Mouse (Mus musculus) neural tube, embryonic 12.5 days (tissue): ENCODE results near the gene Zfp975. TPM values are rescaled to one million over a fixed set of nuclear protein-coding genes. Genes with fewer than 3 reads are reported as not detected.
A peak's percentile ranks its signal among the peaks of the same experiment; 100 is the strongest.
"Not testable (repeated sequence)": the region's sequence is repeated elsewhere in the genome, so short reads cannot be mapped to it uniquely, and the experiment has no call there.

Source experiments
- ATAC-seq: fragments of 200-750 bp; cut with Nextera tagmentation; 2 replicates; pipeline ENCODE4 v1.8.0; 2017; ENCODE audit warnings: low read depth, mild to moderate bottlenecking, moderate TSS enrichment, moderate library complexity; ENCODE audit not compliant: low FRiP score
- H3K27ac ChIP-seq: fragments of 300-500 bp; sonication (generic); 2 replicates; pipeline ENCODE4 v1.5.1; 2016
- H3K27me3 ChIP-seq: fragments of 300-500 bp; sonication (generic); replicated peaks from 2 replicates; pipeline ENCODE4 v1.6.1; 2016; ENCODE audit warnings: mild to moderate bottlenecking
- H3K36me3 ChIP-seq: fragments of 300-500 bp; sonication (generic); 2 replicates; pipeline ENCODE4 v1.6.1; 2016; ENCODE audit warnings: mild to moderate bottlenecking
- H3K4me1 ChIP-seq: fragments of 300-500 bp; sonication (generic); 2 replicates; pipeline ENCODE4 v1.6.1; 2016
- H3K4me2 ChIP-seq: fragments of 300-500 bp; sonication (generic); replicated peaks from 2 replicates; pipeline ENCODE4 v1.6.1; 2016; ENCODE audit warnings: mild to moderate bottlenecking
- H3K4me3 ChIP-seq: fragments of 300-500 bp; sonication (generic); 2 replicates; pipeline ENCODE4 v1.5.1; 2016
- H3K9ac ChIP-seq: fragments of 300-500 bp; sonication (generic); 2 replicates; pipeline ENCODE4 v1.6.1; 2016; ENCODE audit warnings: mild to moderate bottlenecking
- H3K9me3 ChIP-seq: fragments of 300-500 bp; sonication (generic); 2 replicates; pipeline ENCODE4 v1.6.1; 2016; ENCODE audit warnings: mild to moderate bottlenecking
- WGBS: fragments of 180-500 bp; shearing (Covaris S2); methylation state at CpG from one replicate; pipeline ENCODE4 v1.1.7; 2016; 5-methylcytosine and 5-hydroxymethylcytosine counted together
- polyA plus RNA-seq: library from polyadenylated mRNA; unstranded; fragments of >200 nt; fragmentation: Nextera tagmentation; extraction: Ambion mirVana; gene quantifications from 2 replicates; pipeline ENCODE4 v1.2.1, GENCODE M21; 2016

Zfp975 gene
- polyA plus RNA-seq = 6.7 and 8.6 TPM in 2 replicates

DNA sequence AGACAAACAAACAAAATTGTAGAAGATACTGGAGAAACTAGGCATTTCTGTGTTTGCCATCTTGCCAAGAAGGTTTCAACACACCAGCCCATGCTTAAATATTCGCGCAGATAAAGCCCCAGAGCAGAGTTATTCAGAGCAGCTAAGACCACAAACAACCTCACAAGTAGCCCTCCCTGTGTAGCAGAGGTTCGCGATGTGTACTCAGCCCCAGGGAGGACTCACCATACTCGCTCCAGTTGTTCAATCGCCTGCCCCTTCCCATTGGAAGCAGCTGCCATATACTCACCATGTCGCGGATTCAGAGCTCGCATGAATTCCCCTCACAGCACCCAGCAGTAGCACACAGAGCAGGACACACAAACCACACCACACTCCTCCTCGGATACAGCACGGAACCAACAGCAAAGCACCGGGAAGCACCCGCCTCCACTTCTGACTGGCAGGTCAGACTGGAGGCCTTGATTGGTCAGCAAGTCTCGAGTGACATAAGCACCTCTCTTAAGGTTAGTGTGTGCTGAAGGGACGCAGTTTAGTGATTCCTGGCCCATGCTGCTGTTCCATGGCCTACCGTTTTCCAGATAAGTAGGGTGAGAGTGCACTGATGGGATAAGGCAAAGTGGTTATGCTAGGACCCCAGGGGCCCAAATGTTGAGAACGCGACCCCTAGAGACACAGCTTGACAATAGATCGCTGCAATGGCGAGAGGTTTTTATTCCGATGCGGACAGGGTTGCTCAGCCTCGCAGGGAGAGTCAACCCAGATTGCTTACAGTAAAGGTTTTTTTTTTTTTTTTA, at the start of gene Zfp975:
Gene Zfp975 (minus strand): TSS at position 381 of the 797 bp plus-strand sequence.
- not testable (repeated sequence) for H3K27ac ChIP-seq, H3K36me3 ChIP-seq, H3K4me1 ChIP-seq, H3K9me3 ChIP-seq, H3K27me3 ChIP-seq
- peak within 1 kb of the TSS; percentile 57 for H3K4me2 ChIP-seq
- H3K9ac ChIP-seq = peak within 1 kb of the TSS; percentile 63
- under 1% methylated on average over 23 of the region's 23 CpGs for WGBS
- ATAC-seq = peak; percentile 99
- H3K4me3 ChIP-seq = peak within 1 kb of the TSS; percentile 44

DNA sequence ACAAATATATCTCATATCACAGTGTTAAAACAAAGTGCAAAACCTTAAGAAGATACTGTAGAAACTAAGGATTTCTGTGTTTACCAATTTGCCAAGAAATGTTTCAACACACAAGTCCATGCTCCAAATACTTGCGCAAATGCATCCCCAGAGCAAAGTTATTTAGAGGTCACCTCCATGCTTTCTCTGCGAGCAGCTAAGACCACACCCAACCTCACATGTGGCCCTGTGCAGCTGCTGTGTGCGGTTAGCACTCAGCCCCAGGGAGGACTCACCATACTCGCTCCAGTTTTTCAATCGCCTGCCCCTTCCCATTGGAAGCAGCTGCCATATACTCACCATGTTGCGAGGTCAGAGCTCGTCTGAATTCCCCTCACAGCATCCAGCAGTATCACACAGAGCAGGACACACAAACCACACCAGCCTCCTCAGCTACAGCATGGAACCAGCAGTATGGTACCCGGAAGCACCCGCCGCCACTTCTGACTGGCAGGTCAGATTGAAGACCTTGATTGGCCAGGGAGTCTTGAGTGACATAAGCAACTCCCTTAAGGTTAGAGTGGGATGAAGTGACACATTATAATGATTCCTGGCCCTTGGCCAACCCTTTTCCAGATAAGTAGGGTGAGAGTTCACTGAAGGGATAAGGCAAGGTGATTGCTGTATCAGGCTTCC, 46.1 kb upstream of the Zfp975 start:
- WGBS = 88% methylated on average over 10 of the region's 10 CpGs
- no peak for ATAC-seq
- no peaks in the 10 kb centered on the region for H3K27me3 ChIP-seq
- no peak overlapping the region for H3K27ac ChIP-seq
- no peak overlapping the region for H3K9ac ChIP-seq
- H3K9me3 ChIP-seq = peaks cover 5% of the 10 kb centered on the region; the same call in 1 of the 2 replicates
- no peaks in the 10 kb centered on the region for H3K4me1 ChIP-seq
- H3K4me2 ChIP-seq = no peak overlapping the region
- H3K4me3 ChIP-seq = no peak overlapping the region
- no peaks in the 10 kb centered on the region for H3K36me3 ChIP-seq

DNA sequence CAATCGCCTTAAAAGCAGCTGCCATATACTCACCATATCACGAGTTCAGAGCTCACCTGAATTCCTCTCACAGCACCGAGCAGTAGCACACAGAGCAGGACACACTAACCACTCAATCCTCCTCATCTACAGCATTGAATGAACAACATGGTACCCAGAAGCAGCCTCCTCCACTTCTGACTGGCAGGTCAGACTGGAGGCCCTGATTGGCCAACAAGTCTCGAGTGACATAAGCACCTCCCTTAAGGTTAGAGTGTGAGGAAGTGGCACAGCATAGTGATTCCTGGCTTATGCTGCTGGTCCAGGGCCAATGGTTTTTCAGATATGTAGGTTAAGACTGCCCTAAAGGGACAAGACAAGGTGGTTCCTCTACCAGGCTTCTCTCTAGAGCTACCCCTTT, 34.4 kb upstream of the Zfp975 start, which contains the start of gene Gm17067:
Gene Gm17067 (minus strand): TSS at position 101 of the 400 bp plus-strand sequence.
- H3K9me3 ChIP-seq, H3K36me3 ChIP-seq, H3K4me3 ChIP-seq, ATAC-seq, H3K27me3 ChIP-seq, H3K4me1 ChIP-seq, H3K4me2 ChIP-seq, H3K27ac ChIP-seq, H3K9ac ChIP-seq: not testable (repeated sequence)
- 86% methylated on average over 4 of the region's 4 CpGs for WGBS

DNA sequence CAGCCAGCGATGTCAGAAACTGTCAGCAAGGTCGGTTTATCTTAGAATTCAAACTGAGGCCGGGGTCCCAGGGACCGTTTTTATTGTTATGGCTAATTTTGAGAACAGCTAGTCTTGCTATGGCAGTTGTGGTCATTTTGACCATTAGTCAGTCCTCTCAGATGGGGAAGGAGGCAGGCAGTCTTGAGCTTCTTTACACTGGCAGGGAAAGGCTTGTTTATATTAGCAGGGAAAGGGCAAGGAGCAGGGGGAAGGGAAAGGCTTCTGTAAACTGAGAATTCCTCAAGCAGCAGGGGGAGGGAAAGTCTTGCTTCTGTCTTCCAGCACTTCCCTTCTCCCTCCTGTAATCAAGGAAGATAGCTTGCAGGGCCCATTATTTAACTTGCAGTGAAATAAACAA, 709 bp upstream of the Zfp975 start:
- Histone ChIP-seq H3K9ac (peak overlapping the region; percentile 63), H3K4me3 (peak overlapping the region; percentile 44), H3K4me2 (peak overlapping the region; percentile 57)
- H3K4me1 ChIP-seq, H3K9me3 ChIP-seq, ATAC-seq, H3K27me3 ChIP-seq, H3K27ac ChIP-seq, H3K36me3 ChIP-seq: not testable (repeated sequence)
- 2% methylated on average over 4 of the region's 4 CpGs for WGBS

DNA sequence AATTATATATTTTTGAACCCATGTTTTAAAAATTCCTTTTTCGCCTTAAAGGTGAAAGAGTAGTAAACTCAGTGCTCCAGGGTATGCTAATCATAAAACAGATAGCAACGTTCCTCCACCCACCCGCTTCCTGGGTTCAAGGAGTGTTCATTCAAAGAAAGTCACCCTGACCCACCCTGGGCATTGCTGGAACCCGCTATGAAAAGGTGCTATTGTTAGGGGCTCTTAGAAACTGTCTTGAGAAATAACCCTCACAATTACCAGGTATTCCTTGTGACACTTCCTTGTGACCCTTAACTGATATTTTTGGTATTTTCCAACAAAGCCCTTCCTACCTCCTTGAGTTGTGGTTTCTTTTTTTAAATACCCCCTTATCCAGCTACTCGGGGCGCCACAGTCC, 12.5 kb downstream of the Zfp975 start:
- WGBS = 87% methylated on average over 6 of the region's 6 CpGs
- not testable (repeated sequence) for H3K27ac ChIP-seq, ATAC-seq, H3K27me3 ChIP-seq, H3K4me3 ChIP-seq, H3K9ac ChIP-seq, H3K36me3 ChIP-seq, H3K4me2 ChIP-seq, H3K4me1 ChIP-seq
- H3K9me3 ChIP-seq = peaks cover 16% of the 10 kb centered on the region

DNA sequence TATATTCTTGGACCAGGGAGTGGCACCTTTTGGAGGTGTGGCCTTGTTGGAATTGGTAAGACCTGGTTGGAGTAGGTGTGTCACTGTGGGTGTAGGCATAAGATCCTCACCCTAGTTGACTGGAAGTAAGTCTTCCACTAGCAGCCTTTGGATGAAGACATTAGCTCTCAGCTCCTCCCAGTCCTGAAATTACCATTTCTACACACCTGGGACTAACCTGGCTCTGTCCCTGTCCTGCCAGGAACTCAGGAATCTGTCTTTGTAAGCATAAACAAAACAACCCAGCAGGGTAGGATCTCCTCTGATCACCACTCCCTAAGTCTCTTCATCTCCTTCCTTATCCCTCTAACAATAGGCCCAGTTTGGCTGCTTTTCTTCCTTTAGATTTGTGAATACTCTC, 12.9 kb downstream of the Zfp975 start:
- not testable (repeated sequence) for H3K27me3 ChIP-seq, H3K4me1 ChIP-seq, H3K4me3 ChIP-seq, H3K27ac ChIP-seq, H3K36me3 ChIP-seq, ATAC-seq, H3K4me2 ChIP-seq, H3K9ac ChIP-seq
- peaks cover 13% of the 10 kb centered on the region for H3K9me3 ChIP-seq

DNA sequence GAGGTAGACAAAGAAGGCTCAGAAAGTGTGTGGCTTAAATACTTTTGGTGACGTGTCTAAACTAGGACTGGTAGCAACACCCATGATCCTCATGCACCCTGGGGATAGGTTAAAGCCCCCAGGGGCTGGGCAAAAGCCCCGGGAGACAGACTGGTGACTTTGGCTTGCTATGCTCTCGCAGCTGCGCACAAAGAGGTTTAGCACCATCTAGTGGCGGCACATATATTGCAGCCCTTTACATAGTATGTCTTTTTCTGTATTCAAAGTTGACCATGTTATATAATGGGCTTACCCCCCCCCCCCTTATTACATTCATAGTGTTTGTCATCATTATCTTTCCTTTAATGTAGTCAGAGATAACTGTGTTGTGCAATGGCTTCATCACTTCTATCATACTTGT, 32.4 kb downstream of the Zfp975 start:
- not testable (repeated sequence) for H3K27me3 ChIP-seq, H3K4me1 ChIP-seq, H3K9ac ChIP-seq, H3K27ac ChIP-seq, H3K4me3 ChIP-seq, H3K4me2 ChIP-seq, H3K36me3 ChIP-seq, ATAC-seq
- 71% methylated on average over 5 of the region's 5 CpGs for WGBS
- H3K9me3 ChIP-seq = peaks cover 21% of the 10 kb centered on the region; the same call in 1 of the 2 replicates

DNA sequence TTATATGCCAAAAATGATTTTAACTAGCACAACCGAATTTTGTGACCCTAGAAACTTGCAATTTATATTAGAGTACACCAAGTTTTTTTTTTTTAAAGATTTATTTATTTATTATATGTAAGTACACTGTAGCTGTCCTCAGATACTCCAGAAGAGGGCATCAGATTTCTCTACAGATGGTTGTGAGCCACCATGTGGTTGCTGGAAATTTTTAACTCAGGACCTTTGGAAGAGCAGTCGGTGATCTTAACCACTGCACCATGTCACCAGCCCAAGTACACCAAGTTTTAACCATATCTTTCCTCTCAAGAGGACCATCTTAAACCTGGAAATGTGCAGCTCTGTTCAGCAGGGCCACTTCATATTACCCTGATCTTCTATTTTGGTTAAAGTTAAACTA, 37.3 kb downstream of the Zfp975 start:
- H3K27ac ChIP-seq = not testable (repeated sequence)

DNA sequence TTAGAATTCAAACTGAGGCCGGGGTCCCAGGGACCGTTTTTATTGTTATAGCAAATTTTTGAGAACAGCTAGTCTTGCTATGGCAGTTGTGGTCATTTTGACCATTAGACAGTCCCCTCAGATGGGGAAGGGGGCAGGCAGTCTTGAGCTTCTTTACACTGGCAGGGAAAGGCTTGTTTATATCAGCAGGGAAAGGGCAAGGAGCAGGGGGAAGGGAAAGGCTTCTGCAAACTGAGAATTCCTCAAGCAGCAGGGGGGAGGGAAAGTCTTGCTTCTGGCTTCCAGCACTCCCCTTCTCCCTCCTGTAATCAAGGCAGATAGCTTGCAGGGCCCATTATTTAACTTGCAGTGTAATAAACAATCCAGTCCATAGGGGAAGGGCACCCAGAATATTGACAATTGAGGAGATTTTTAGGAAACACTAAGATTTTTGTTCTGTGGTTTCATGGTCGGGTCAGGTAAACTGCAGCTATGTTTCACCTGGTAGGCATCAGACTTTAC, 49.4 kb downstream of the Zfp975 start:
- not testable (repeated sequence) for H3K36me3 ChIP-seq, H3K27ac ChIP-seq, H3K9ac ChIP-seq, H3K4me3 ChIP-seq, ATAC-seq, H3K9me3 ChIP-seq, H3K4me1 ChIP-seq, H3K27me3 ChIP-seq
- H3K4me2 ChIP-seq = peak overlapping the region; percentile 53
- 19% methylated on average over 3 of the region's 3 CpGs for WGBS

More for the DNA sequence above, 37.3 kb downstream of the Zfp975 start:
- peaks cover 23% of the 10 kb centered on the region; the same call in 1 of the 2 replicates for H3K9me3 ChIP-seq
- not testable (repeated sequence) for H3K4me2 ChIP-seq, H3K27me3 ChIP-seq, ATAC-seq, H3K4me3 ChIP-seq, H3K36me3 ChIP-seq, H3K4me1 ChIP-seq, H3K9ac ChIP-seq
- WGBS = 73% methylated on average over 2 of the region's 2 CpGs

DNA sequence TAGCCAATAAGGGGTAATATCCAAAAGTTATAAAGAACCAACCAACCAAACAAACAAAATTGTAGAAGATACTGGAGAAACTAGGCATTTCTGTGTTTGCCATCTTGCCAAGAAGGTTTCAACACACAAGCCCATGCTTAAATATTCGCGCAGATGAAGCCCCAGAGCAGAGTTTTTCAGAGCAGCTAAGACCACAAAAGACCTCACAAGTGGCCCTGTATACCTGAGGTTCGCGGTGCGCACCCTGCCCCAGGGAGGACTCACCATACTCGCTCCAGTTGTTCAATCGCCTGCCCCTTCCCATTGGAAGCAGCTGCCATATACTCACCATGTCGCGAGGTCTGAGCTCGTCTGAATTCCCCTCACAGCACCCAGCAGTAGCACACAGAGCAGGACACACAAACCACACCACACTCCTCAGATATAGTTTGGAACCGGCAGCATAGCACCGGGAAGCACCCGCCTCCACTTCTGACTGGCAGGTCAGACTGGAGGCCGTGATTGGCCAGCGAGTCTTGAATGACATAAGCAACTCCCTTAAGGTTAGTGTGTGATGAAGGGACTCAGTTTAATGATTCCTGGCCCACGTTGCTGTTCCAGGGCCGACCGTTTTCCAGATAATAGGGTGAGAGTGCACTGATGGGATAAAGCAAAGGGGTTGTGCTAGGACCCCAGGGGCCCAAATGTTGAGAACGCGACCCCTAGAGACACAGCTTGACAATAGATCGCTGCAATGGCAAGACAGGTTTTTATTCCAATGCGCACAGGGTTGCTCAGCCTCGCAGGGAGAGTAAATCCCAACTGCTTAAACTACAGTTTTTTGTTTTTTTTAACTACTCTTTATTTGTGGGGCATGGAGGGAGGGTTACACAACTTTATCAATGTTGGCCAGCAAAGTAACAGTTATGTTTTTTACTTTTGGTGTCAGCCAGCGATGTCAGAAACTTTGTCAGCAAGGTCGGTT, 50.1 kb downstream of the Zfp975 start, which contains the start of gene Zfp976:
Gene Zfp976 (minus strand): TSS at position 437 of the 964 bp plus-strand sequence.
- peak; percentile 98 for ATAC-seq
- not testable (repeated sequence) for H3K27ac ChIP-seq, H3K36me3 ChIP-seq, H3K9me3 ChIP-seq, H3K4me1 ChIP-seq, H3K27me3 ChIP-seq
- peak within 1 kb of the TSS; percentile 53 for H3K4me2 ChIP-seq
- 2% methylated on average over 25 of the region's 25 CpGs for WGBS
- 0 out of 2 replicates have a peak within 1 kb of the TSS, but pooled peaks have one; percentile 38 for H3K9ac ChIP-seq
- H3K4me3 ChIP-seq = peak within 1 kb of the TSS; percentile 36

DNA sequence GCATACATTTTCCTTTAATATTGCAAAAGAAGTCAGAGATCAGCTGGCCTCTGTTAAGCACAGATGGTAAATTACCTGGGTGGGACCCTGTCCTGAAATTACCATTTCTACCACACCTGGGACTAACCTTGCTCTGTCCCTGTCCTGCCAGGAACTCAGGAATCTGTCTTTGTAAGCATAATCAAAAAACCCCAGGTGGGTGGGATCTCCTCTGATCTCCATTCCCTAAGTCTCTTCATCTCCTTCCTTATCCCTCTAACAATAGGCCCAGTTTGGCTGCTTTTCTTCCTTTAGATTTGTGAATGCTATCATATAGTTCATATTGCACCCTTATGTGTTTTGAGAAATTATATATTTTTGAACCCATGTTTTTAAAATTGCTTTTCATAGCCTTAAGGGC, 61.5 kb downstream of the Zfp975 start:
- H3K4me3 ChIP-seq = not testable (repeated sequence)

More for the DNA sequence above, 61.5 kb downstream of the Zfp975 start:
- not testable (repeated sequence) for ATAC-seq, H3K9ac ChIP-seq, H3K4me2 ChIP-seq, H3K27ac ChIP-seq, H3K27me3 ChIP-seq, H3K4me1 ChIP-seq, H3K36me3 ChIP-seq
- H3K9me3 ChIP-seq = peaks cover 21% of the 10 kb centered on the region; the same call in 1 of the 2 replicates
